Mouse (Mus musculus) left cerebral cortex, adult 2 months (tissue): ENCODE results near the gene Utp6. TPM values are rescaled to one million over a fixed set of nuclear protein-coding genes. Genes with fewer than 3 reads are reported as not detected.
"Not testable (repeated sequence)": the region's sequence is repeated elsewhere in the genome, so short reads cannot be mapped to it uniquely, and the experiment has no call there.

ENCODE experiments used
- DNase-seq, 2 experiments: peaks; one replicate each; pipeline ENCODE4 v3.0.0; 2021 to 2022; ENCODE audit warnings: low spot score in 2 of 2, mixed read lengths in 1 of 2; ENCODE audit errors: extremely low spot score in 1 of 2
- H3K27ac ChIP-seq: fragments of 200-600 bp; 2 replicates; pipeline ENCODE4 v1.8.1; 2022
- H3K4me3 ChIP-seq: fragments of 200-600 bp; 2 replicates; pipeline ENCODE4 v1.8.1; 2022
- CTCF ChIP-seq: fragments of 200-600 bp; IDR thresholded peaks from 2 replicates; pipeline ENCODE4 v1.8.1; 2022; ENCODE audit warnings: antibody characterized with exemption, mild to moderate bottlenecking, moderate library complexity
- intact Hi-C: fragments of 180-260 bp; cut with DNase I; formaldehyde crosslinking; loops from one replicate; pipeline ENCODE4 v1.15.1; 2025
- long read RNA-seq, 2 experiments: library from polyadenylated mRNA; stranded (forward); transcript quantifications; one replicate each; pipeline ENCODE4 v2.0.0; 2021; ENCODE audit warnings: borderline mapping rate in 2 of 2
- total RNA-seq, 2 experiments: library from RNA; stranded (reverse); gene quantifications; 2 replicates each; pipeline ENCODE4 v1.2.3; 2021

Gene Utp6
- total RNA-seq = 10 to 100 TPM; 23.2 to 28.3 TPM
- long read RNA-seq, experiment 1, transcript Utp6-201 (19 exons, 3,877 nt) = major isoform, 6 of 7 reads
- long read RNA-seq, experiment 1, partial matches to known transcripts = 0 of 7 reads
- long read RNA-seq, experiment 1, other reads (novel, unspliced or antisense) = 1 of 7 reads
- long read RNA-seq, experiment 2, transcript Utp6-201 (19 exons, 3,877 nt) = major isoform, 5 of 8 reads
- long read RNA-seq, experiment 2, partial matches to known transcripts = 0 of 8 reads
- long read RNA-seq, experiment 2, other reads (novel, unspliced or antisense) = 3 of 8 reads

DNA sequence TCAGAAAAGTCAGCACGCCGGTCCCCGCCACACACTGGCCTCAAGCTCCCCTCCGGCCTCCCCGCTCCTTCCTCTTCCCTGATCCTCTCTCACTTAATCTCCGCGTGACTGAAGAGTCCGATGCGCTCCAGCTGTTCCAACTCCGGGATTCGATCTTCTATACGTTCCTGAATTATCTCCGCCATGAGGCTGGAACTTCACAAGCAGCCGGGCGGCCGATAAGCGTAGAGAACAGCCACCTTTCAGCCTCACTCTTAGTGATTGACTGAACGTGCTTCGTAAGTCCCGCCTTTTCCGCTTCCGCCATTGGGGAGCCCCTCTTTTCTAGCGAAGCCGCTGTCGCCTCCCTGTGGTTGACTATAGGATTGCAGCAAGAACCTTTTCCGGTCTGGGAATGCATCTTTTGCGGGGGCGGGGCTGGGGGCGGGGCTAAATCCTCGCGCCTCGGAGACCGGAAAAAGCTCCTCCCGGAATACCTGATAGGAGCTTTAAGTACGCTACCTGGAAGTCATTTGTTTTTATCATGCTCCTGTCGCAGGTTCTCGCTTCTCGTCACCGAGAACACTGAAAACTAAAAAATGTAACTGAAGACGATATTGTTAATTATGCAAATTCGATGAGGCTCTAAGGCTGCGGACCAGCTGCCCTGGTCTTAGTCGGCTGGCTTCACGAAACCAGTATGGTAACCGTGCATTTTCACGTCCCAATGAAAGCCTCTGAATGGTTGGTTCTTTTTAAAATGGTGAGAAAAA is at the start of gene Utp6:
Utp6 (minus strand) TSS at position 266 of the 752 bp plus-strand sequence.
- Histone ChIP-seq H3K27ac (peak within 1 kb of the TSS; percentile 64), H3K4me3 (peak within 1 kb of the TSS; percentile 75)
- peak; percentile 78 for TF ChIP-seq CTCF
- DNase-seq = peak; percentile 97 to 99
- intact Hi-C loops = loop anchor here (1.0 kb wide), 1 partner anchor 30 kb away; no protein-coding TSS in a partner anchor

DNA sequence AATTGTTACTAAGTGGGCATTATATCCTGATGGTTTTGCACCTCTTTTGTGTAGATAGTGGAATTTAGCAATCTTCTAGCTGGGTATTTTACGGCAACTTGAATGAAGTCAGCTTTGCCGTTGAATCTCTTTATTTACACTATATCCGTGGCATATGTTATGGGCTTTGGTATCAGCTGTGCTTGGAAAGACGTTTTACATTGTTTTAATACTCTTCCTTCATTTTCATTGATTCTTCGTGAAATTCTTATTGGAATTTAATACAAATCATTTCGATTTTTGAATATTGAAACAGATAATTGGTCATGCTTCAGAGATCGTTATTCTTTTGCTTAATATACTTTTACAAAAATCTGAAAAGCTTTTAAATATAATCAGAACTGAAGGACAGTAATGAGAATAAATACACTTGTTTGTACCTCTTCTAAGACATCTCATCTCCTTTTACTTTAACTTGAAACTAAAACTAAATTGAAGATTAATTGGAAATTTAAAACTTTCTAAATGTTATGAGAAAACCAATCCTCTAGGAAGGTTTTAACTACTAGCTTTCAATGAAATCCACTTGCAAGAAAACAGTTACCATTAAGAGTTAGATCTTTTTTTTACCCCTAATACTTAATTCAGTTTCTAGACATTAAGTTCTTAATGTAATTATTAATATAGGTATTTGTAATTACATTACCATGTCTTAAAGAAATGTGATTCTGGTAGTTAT is 32.2 kb upstream of the Utp6 start:
- intact Hi-C loops = no loop called here
- DNase-seq = no peak
- Histone ChIP-seq H3K4me3 (peak overlapping the region; percentile 86), H3K27ac (no peak overlapping the region)
- TF ChIP-seq CTCF = no peak

DNA sequence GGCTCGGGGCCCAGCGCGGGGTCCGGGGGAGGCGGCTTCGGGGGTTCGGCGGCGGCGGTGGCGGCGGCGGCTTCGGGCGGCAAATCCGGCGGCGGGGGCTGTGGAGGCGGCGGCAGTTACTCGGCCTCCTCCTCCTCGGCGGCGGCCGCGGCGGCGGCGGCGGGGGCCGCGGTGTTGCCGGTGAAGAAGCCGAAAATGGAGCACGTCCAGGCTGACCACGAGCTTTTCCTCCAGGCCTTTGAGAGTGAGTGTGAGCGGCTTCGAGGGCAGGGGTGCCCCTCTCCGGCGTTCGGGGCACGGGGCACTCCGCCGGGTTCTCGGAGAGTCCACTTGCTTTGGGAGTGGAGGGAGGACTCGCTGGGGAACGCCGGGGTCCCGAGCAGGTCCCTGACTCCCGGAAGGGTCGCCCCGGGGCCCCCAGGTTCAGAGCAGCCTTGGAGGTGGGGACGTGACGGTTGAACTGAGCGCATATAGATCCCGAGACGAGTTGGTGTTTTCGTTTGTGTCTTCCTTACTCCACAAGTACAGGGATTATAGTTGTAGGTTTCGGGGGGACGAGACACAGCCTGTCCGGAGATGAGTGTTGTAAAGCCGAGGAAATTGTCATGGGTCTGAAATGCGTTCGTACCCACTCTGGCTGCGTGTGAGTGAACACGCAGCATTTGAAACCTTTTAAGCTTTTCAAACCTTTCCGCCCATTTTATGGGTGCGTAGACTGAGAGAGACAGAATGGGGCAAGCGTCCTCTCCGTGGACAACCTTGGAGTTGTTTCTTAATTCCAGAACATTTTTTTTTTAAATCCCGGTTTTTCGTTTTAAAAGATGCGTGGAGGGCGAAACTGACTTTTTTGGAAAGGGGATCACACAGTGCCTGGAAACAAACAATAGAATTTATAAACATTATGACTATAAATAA is 31.4 kb upstream of the Utp6 start:
- no peak for TF ChIP-seq CTCF
- intact Hi-C loops = no loop called here
- peak in 1 of 2 experiments; percentile 33 for DNase-seq
- Histone ChIP-seq H3K4me3 (peak overlapping the region; percentile 86), H3K27ac (peak overlapping the region; percentile 89)

DNA sequence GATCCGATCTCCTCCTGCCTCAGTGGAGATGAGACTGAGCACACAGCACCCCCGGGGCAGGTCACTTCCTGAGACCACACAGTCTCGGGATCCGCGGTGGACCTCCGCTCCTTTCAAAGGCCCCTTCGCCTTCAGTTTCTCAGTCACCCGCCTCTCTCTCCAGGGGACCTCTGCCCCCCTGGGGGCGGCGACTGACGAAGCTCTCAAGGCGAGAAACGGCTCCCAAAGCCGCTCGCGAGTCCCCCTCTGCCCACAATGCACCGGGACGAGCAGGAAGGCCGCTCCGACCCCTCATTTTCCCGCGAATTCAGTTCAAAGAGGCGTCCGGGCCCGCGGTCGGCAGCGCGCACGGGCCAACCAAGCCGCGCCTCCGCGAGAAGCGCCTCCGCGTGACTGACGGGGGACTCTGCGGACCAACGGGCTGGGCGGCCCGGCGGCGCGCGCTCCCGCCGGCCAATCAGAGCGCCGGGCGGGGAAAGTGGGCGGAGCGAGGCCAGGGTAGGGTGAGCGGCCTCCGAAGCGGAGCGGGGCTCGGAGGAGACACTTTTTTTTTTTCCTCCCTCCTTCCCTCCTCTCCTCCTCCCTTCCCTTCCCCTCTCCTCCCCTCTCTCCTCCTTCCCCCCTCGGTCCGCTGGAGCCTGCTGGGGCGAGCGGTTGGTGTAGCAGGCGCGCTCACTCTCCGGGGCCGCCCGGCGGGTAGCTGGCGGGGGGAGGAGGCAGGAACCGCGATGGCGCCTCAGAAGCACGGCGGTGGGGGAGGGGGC is 30.6 kb upstream of the Utp6 start, which contains the start of gene Suz12:
Suz12 (plus strand) TSS at position 515 of the 764 bp plus-strand sequence.
- peak within 1 kb of the TSS; percentile 89 for H3K27ac ChIP-seq
- no peak for TF ChIP-seq CTCF
- intact Hi-C loops = loop anchor here (1.0 kb wide), 1 partner anchor 30 kb away; the partner anchor contains the start of gene Utp6
- peak within 1 kb of the TSS; percentile 86 for H3K4me3 ChIP-seq
- DNase-seq = peak; percentile 95

DNA sequence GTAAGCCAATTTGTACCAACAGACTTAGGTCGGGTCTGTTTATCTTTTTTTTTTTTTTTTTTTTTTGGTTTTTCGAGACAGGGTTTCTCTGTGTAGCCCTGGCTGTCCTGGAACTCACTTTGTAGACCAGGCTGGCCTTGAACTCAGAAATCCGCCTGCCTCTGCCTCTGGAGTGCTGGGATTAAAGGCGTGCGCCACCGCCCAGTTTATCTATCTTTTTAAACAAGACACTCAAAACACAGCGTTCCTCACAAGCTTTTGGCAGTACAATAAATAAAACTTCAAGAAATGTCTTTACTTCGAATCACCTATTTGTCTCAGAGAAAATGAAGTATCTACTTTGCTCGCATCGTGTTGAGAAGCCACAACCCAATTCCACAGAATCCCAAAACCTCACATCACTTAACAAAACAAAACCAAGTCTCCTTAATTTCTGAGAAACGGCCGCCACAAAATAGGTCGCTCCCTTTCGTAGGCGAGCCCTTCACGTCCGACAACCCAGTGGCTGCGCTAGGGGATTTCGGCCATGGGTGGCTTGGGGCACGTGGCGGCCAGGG is 29.9 kb upstream of the Utp6 start:
- H3K4me3 ChIP-seq = peak overlapping the region; percentile 86
- no peak for DNase-seq
- H3K27ac ChIP-seq = peak overlapping the region; percentile 33; the same call in 1 of the 2 replicates
- intact Hi-C loops = loop anchor here (1.0 kb wide), 1 partner anchor 30 kb away; the partner anchor contains the start of gene Utp6
- TF ChIP-seq CTCF = no peak

DNA sequence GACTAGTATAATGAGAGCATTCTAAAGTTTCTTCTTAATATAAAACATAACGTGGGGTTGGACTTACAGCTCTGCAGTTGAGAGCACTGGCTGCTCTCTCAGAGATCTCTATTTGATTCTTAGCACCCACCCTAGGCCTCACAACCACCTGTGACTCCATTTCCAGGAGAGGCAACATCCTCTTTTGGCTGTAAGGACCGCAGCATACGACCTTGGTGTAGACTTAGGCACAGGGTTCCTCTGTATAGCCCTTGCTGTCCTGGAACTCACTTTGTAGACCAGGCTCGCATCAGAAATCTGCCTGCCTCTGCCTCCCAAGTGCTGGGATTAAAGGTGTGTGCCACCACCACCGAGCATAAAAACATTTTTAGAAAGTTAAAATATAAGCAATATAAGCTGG is 29.4 kb upstream of the Utp6 start:
- intact Hi-C loops = no loop called here
- no peak overlapping the region for H3K4me3 ChIP-seq
- DNase-seq = no peak
- no peak for TF ChIP-seq CTCF
- H3K27ac ChIP-seq = no peak overlapping the region

DNA sequence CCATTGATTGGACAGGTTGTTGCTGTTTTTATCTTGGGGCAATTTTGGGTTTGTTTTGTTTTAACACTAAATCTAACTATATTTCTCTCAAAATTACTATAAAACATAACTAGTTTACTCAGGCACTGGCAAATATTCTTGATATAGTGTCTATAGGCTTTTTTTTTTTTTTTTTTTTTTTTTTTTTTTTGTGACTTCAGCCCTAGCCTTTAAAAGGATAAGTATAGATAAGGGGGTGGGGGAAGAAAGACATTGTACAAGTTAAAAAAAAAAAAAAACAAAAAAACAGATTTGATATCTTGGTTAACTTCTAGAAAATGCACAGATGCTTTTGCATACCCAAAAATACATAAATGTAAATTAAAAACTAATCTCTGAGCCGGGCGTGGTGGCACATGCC is 27.9 kb upstream of the Utp6 start:
- intact Hi-C loops = no loop called here
- TF ChIP-seq CTCF = no peak
- no peak for DNase-seq
- Histone ChIP-seq H3K4me3 (no peak overlapping the region), H3K27ac (no peak overlapping the region)

DNA sequence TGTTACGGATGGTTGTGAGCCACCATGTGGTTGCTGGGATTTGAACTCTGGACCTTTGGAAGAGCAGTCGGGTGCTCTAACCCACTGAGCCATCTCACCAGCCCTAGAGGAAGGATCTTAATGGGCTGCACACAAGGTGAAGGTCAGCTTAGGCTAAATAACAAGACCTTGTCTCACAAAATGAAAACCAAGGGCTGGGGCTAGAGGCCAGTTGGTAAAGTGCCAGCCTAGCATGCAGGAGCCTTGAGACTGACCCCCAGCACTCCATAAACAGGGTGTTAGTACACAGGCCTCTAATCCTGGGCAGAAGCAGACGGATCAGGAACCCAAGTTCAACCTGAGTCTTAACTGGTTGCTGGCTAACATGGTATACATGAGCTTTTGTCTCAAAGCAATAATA is 25.7 kb upstream of the Utp6 start:
- H3K27ac ChIP-seq = no peak overlapping the region
- no peak for DNase-seq
- no peak for TF ChIP-seq CTCF
- H3K4me3 ChIP-seq = no peak overlapping the region
- intact Hi-C loops = no loop called here

DNA sequence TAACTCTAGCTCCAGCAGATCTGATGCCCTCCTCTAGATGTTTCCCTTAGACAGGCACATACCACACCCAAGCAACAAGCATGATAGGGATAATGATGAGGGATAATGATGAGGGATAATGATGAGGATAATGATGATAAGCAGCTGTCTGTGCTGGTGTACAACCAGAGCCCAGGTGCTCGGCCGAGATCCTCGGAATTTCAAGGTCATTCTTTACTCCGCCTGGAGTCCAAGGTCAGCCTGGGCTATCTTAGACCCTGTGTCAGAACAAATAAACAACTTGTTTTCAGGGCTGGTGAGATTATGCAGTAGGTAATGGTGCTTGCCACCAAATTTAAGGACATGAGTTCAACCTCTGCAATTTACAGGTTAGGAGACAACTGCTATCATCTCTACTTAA is 24.7 kb upstream of the Utp6 start:
- no peak for DNase-seq
- Histone ChIP-seq H3K4me3 (no peak overlapping the region), H3K27ac (no peak overlapping the region)
- no peak for TF ChIP-seq CTCF
- intact Hi-C loops = no loop called here

DNA sequence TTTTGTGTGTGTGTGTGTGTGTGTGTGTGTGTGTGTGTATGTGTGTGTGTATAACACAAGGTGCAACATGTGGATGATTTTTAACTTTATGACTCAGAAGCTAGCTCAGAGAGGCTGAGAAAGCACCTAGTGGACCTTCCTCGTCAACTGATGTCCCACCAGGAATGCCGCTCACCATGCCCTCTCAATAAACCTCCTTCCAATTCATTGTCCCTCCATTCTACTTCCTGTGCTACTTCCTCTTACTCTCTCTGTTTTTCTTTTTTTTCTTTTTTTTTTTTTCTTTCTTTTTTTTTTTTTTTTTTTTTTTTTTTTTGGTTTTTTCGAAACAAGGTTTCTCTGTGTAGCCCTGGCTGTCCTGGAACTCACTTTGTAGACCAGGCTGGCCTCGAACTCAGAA is 15.6 kb upstream of the Utp6 start:
- H3K27ac ChIP-seq, intact Hi-C loops, H3K4me3 ChIP-seq, DNase-seq: not testable (repeated sequence)

DNA sequence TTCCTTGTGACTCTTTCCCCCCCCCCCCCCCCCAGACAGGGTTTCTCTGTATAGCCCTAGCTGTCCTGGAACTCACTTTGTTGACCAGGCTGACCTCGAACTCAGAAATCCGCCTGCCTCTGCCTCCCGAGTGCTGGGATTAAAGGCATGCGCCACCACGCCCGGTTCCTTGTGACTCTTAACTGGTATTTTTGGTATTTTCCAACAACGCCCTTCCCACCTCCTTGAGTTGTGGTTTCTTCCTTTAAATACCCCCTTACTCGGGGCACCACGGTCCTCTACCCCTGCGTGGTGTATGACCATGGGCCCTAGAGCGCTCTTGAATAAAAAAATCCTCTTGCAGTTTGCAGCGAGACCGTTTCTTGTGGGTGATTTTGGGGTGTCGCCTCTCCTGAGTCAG is 14.9 kb upstream of the Utp6 start:
- H3K4me3 ChIP-seq, intact Hi-C loops, H3K27ac ChIP-seq, DNase-seq: not testable (repeated sequence)

DNA sequence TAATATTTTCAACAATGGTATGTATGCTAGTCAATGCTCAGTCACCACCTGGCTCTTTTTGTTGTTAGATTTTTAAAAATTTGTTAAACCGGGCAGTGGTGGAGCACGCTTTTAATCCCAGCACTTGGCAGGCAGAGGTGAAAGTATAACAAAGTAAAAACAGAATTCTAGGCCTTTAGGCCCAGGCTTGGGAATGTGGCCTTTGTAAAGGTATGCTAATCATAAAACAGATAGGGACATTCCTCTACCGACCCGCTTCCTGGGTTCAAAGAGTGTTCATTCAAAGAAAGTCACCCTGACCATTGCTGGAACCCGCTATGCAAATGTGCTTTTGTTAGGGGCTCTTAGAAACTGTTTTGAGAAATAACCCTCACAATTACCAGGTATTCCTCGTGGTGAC is 14.5 kb upstream of the Utp6 start:
- H3K4me3 ChIP-seq, DNase-seq, H3K27ac ChIP-seq, intact Hi-C loops: not testable (repeated sequence)
